Mouse (Mus musculus) embryonic facial prominence, embryonic 14.5 days (tissue): ENCODE measurements around the gene Crlf3. TPM values are rescaled to one million over a fixed set of nuclear protein-coding genes. Genes with fewer than 3 reads are reported as not detected.

Experiments
- ATAC-seq: fragments of 200-750 bp; cut with Nextera tagmentation; 2 replicates; pipeline ENCODE4 v1.8.0; 2017; ENCODE audit warnings: low read depth, moderate number of reproducible peaks, moderate TSS enrichment
- DNase-seq: peaks from one replicate; pipeline ENCODE4 v3.0.0-alpha.2; 2015; ENCODE audit warnings: low spot score
- H3K27ac ChIP-seq: fragments of 300-500 bp; sonication (generic); replicated peaks from 2 replicates; pipeline ENCODE4 v1.5.1; 2014; ENCODE audit warnings: low read depth, mild to moderate bottlenecking, low read length, moderate library complexity
- H3K27me3 ChIP-seq: fragments of 300-500 bp; sonication (generic); replicated peaks from 2 replicates; pipeline ENCODE4 v1.6.1; 2014; ENCODE audit warnings: low read length; ENCODE audit not compliant: control insufficient read depth, insufficient read depth
- H3K36me3 ChIP-seq: fragments of 300-500 bp; sonication (generic); 2 replicates; pipeline ENCODE4 v1.6.1; 2014; ENCODE audit warnings: low read length, mixed read lengths; ENCODE audit not compliant: control insufficient read depth, insufficient read depth
- H3K4me1 ChIP-seq: fragments of 300-500 bp; sonication (generic); 2 replicates; pipeline ENCODE4 v1.6.1; 2014; ENCODE audit warnings: antibody characterized with exemption, low read length; ENCODE audit not compliant: control insufficient read depth, insufficient read depth
- H3K4me2 ChIP-seq: fragments of 300-500 bp; sonication (generic); 2 replicates; pipeline ENCODE4 v1.6.1; 2014; ENCODE audit warnings: low read depth, mild to moderate bottlenecking, low read length, moderate library complexity, mixed read lengths
- H3K4me3 ChIP-seq: fragments of 300-500 bp; sonication (generic); 2 replicates; pipeline ENCODE4 v1.5.1; 2014; ENCODE audit warnings: low read depth, mild to moderate bottlenecking, low read length
- H3K9ac ChIP-seq: fragments of 300-500 bp; sonication (generic); 2 replicates; pipeline ENCODE4 v1.6.1; 2014; ENCODE audit warnings: low read depth, mild to moderate bottlenecking, low read length, moderate library complexity, mixed read lengths
- H3K9me3 ChIP-seq: fragments of 300-500 bp; sonication (generic); 2 replicates; pipeline ENCODE4 v1.6.1; 2016; ENCODE audit warnings: low read length; ENCODE audit not compliant: control insufficient read depth
- WGBS: fragments of 180-500 bp; shearing (Covaris S2); extraction: QIAGEN DNeasy Blood & Tissue Kit; methylation state at CpG from one replicate; pipeline ENCODE4 v1.1.7; 2014; 5-methylcytosine and 5-hydroxymethylcytosine counted together
- polyA plus RNA-seq: library from polyadenylated mRNA; unstranded; fragments of >200 nt; fragmentation: Nextera tagmentation; extraction: Ambion mirVana; gene quantifications from 2 replicates; pipeline ENCODE4 v1.2.1, GENCODE M21; 2014

The Crlf3 gene
- polyA plus RNA-seq, result 39.5 and 40.9 TPM in 2 replicates

DNA sequence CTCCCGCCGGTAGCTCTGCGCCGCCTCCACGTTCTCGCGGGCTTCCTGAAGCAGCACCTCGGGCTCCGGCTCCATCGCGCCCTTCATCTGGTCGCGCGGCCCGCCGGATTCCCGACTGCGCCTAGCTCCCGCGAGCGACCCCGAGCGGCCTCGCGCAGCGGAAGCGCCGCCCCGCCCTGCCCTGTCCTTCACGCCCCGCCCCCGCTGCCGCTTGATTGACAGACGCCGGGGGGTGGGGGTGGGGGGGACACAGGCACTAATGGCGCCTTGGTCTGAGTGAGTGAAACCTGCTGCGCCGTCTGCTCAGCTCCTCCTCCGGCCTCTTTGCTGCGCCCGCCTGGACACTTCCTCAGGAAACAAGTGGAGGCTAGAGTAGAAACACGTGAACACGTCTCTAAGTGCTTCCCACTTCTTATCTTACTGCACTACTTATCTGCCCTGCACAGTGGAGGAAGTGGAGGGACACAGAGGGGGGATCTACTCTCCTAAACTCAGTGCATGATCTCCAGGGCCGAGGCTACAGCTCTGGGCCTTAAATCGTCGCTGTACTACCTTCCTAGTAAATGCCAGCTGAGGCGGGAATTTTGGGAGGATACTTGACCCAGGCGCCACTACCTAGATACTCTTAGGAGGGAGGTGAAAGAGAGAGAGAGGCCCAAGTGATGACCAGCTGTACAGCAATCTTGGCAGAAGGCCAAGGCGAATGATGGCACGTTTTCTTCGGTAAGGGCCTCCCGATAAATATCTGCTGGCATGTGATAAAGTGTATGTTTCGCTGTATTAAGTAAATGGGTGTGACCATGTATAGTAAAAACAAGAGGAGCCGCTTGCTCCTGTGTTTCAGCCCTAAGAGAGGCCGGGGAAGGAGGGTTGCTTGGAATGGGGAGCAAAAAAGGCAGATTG, at the start of gene Crlf3:
Gene Crlf3, minus strand, starts transcription at position 166 of the 903 bp plus-strand sequence.
- WGBS, result 6% methylated on average over 30 of the region's 55 CpGs
- no peaks in the 10 kb centered on the region for H3K27me3 ChIP-seq
- peak within 1 kb of the TSS; percentile 79 for H3K4me2 ChIP-seq
- H3K4me1 ChIP-seq, result peaks cover 15% of the 10 kb centered on the region
- H3K4me3 ChIP-seq, result peak within 1 kb of the TSS; percentile 96
- ATAC-seq (peak; percentile 95), DNase-seq (peak; percentile 95)
- H3K9ac ChIP-seq, result peak within 1 kb of the TSS; percentile 98
- peak within 1 kb of the TSS; percentile 93 for H3K27ac ChIP-seq
- H3K36me3 ChIP-seq, result 0 out of 2 replicates have a peak, but pooled peaks cover 3% of the 10 kb centered on the region
- H3K9me3 ChIP-seq, result no peaks in the 10 kb centered on the region

DNA sequence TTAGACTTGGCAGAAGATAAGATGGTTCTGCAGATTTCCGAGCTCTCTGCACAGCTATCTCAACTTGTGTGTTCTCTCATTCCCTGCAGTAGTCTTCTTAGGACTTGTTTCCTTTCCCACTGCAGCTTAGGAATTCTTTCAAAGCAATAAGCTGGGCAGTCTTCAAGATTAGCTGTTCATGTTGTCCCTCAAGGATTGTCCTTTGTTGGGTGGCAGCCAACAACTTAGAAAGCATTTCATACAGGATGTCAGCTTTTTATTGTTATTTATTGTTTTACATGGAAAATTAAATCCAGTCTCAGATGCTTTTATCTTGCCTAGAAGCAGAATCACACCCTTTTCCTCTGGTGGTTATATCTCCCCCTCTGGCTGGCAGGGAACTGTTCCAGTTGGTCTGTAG, 35.6 kb upstream of the Crlf3 start:
- Histone ChIP-seq H3K27me3 (no peaks in the 10 kb centered on the region), H3K4me2 (no peak overlapping the region), H3K4me3 (no peak overlapping the region), H3K9ac (no peak overlapping the region), H3K36me3 (peaks cover 70% of the 10 kb centered on the region), H3K9me3 (no peaks in the 10 kb centered on the region), H3K4me1 (no peaks in the 10 kb centered on the region), H3K27ac (no peak overlapping the region)
- 93% methylated on average over 1 of the region's 1 CpGs for WGBS
- ATAC-seq, result no peak
- DNase-seq, result no peak

DNA sequence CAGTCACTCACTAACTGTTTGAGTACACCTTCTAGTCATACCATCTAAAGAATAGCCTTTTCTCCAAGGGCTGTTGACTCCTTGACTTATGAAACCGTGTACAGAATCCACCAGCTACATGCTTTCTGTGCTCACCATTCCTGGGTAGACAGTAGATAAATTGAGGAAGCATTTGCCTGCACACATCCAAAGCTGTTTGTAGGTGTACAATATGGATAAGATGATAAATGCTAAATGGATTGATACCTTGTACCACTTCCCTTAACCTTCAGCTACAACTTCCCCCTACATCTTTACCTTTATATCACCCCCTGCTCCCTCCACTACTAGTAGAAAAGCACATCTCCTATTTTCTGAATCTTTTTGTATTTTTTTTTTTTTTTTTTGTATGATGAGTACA, 23.6 kb upstream of the Crlf3 start:
- no peaks in the 10 kb centered on the region for H3K9me3 ChIP-seq
- no peaks in the 10 kb centered on the region for H3K27me3 ChIP-seq
- DNase-seq (no peak), ATAC-seq (no peak)
- H3K4me3 ChIP-seq, result no peak overlapping the region
- H3K4me2 ChIP-seq, result no peak overlapping the region
- no peaks in the 10 kb centered on the region for H3K4me1 ChIP-seq
- 85% methylated on average over 1 of the region's 1 CpGs for WGBS
- H3K36me3 ChIP-seq, result peaks cover 75% of the 10 kb centered on the region
- no peak overlapping the region for H3K9ac ChIP-seq
- no peak overlapping the region for H3K27ac ChIP-seq

DNA sequence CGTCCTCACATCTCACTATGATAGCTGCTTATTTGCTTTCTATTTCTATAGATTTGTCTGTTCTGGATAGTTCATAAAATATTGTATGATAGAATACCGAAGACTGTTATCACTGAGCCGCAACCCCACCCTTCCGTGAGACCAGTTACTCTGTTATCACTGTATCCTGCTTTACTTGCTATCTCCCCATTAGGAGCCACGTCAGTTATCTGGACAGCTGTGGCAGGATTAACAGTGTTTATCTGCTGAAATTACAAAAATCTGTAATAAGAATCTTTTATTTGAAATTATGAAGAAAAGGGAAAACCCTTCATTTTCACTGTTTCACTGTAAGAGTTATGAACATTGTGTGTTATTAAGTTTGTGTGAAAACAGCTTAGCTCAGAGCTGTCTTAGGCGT, 20.5 kb upstream of the Crlf3 start:
- Histone ChIP-seq H3K4me3 (no peak overlapping the region), H3K4me2 (no peak overlapping the region), H3K27ac (no peak overlapping the region), H3K27me3 (no peaks in the 10 kb centered on the region), H3K4me1 (no peaks in the 10 kb centered on the region), H3K9me3 (no peaks in the 10 kb centered on the region), H3K9ac (no peak overlapping the region), H3K36me3 (peaks cover 67% of the 10 kb centered on the region)
- DNase-seq, result no peak
- no peak for ATAC-seq
- 92% methylated on average over 6 of the region's 6 CpGs for WGBS

DNA sequence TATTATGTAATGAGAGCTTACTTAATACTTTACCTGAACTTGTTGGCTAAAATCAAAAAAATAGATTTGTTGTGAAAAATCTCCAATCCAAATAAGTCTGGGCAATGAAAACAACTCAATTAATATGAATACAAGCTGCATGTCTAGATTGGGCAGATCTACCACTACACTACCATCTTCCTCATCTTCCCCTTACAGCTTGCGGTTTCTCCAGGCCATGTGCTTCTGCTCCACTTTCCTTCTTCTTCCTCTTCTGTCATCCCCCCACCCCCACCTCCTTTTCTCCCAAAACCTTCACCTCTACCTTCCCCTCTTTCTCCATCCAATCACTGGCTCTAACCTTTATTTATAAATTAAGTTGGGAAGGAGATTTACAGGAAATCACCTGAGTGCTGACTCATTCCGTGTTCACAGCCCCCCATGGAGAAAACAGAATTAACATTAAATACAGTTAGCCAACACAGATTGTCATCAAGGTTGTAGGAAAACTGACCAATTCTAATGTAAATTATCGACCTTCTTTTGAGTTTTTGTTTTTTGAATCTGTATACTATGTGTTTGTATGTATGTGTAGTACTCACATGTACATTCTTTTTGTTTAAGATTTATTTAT, 17.8 kb upstream of the Crlf3 start:
- Histone ChIP-seq H3K9ac (no peak overlapping the region), H3K9me3 (no peaks in the 10 kb centered on the region), H3K27ac (no peak overlapping the region), H3K27me3 (no peaks in the 10 kb centered on the region), H3K4me1 (no peaks in the 10 kb centered on the region), H3K4me2 (no peak overlapping the region), H3K4me3 (no peak overlapping the region), H3K36me3 (peaks cover 61% of the 10 kb centered on the region)
- DNase-seq (no peak), ATAC-seq (no peak)
- 91% methylated on average over 3 of the region's 3 CpGs for WGBS

DNA sequence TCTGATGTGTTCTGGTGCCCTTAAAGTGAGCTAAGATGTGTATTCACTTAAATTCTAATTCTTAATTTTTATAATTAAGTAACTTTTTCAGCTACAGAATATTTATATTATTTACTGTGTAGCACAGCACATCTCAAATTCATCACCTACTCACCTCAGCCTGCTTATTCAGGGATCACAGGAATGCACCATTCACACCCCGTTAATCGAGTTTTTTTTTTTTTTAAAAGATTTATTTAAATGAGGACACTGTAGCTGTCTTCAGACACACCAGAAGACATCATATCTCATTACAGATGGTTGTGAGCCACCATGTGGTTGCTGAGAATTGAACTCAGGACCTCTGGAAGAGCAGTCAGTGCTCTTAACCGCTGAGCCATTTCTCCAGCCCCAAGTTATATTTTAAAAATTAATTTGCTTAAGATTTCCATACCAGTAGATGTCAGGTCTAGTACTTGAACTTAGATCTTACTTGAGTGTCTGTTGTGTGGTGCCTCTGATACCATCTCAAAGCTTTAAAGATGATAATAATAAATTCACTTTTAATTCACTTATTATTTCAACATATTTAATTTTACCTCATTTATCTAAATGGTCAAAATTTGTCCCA, 9.9 kb upstream of the Crlf3 start:
- peak overlapping the region; percentile 63 for H3K4me2 ChIP-seq
- peak overlapping the region; percentile 83 for H3K4me3 ChIP-seq
- H3K27me3 ChIP-seq, result no peaks in the 10 kb centered on the region
- 69% methylated on average over 3 of the region's 3 CpGs for WGBS
- no peaks in the 10 kb centered on the region for H3K9me3 ChIP-seq
- peak overlapping the region; percentile 95 for H3K9ac ChIP-seq
- 0 out of 2 replicates have a peak, but pooled peaks cover 5% of the 10 kb centered on the region for H3K4me1 ChIP-seq
- DNase-seq, result no peak
- peaks cover 8% of the 10 kb centered on the region for H3K36me3 ChIP-seq
- ATAC-seq, result no peak
- H3K27ac ChIP-seq, result no peak overlapping the region

DNA sequence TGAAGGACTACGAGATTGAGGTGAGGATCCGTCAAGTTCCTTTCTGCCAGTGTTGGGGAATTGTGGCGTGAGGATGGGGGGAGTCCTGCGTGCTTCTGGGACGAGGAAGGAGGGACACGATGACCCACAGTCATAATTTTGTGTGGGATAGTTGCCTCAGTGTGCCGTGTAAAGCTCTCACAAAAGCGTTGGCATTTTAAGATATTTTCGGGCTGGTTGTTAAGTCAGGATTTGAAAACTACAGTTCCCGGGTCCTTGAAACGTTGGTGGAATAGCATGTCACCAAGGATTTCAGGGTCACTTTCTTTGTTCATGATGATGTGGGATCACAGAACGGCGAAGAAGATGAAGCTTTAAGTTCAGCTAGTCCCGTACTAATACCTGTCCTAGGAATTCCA, 9.0 kb upstream of the Crlf3 start:
- no peak; the same call in 1 of the 2 replicates for ATAC-seq

DNA sequence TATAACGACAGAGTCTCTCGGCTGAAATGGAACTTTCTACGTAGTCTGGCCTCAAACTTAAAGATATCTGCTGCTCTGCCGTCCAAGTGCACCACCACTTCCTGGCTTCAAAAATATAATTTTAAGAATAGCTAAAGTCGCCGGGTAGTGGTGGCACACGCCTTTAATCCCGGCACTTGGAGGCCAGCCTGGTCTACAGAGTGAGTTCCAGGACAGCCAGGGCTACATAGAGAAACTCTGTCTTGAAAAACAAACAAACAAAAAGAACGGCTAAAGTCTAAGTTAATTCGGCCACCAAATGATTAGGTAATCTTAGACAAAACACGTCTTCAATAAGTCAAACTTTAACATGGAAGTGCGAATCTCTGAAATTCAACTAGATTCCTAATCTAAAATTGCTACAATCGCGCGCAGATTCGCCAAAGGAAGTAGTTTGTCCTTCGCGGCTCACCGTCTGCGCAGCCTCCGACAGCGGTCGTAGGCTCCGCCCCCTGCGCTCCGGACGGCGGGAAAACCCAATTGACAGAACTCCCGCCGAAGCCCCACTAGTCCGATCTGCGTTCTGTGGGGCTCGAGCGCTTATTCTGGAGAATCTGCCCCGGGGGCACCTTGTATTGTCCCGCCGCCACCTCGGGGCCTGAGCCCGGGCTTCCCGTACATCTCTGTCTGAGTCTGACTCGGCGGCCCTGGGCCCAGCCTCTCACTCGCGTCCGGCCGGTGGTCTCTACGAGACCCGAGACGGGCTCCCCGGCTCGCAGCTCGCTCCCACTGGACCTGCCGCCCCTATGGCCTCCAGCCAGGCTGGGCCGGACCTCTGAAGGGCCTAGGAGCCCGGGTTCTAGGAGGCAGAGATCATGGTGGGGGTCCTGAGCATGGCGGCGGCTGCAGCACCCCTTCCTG, 8.4 kb upstream of the Crlf3 start, which contains the start of gene Atad5:
Gene Atad5, plus strand, starts transcription at position 484 of the 900 bp plus-strand sequence.
- Histone ChIP-seq H3K9me3 (no peaks in the 10 kb centered on the region), H3K4me1 (0 out of 2 replicates have a peak, but pooled peaks cover 5% of the 10 kb centered on the region), H3K4me2 (peak within 1 kb of the TSS; percentile 63), H3K27me3 (no peaks in the 10 kb centered on the region), H3K27ac (peak within 1 kb of the TSS; percentile 61), H3K9ac (peak within 1 kb of the TSS; percentile 95), H3K4me3 (peak within 1 kb of the TSS; percentile 83), H3K36me3 (no peaks in the 10 kb centered on the region)
- DNase-seq (peak; percentile 93), ATAC-seq (peak; percentile 84; the same call in 1 of the 2 replicates)
- WGBS, result 6% methylated on average over 48 of the region's 57 CpGs

More for the DNA sequence above, 9.0 kb upstream of the Crlf3 start:
- H3K27ac ChIP-seq, result peak overlapping the region; percentile 61
- peak overlapping the region; percentile 95 for H3K9ac ChIP-seq
- under 1% methylated on average over 14 of the region's 14 CpGs for WGBS
- peak overlapping the region; percentile 63 for H3K4me2 ChIP-seq
- DNase-seq, result no peak
- peak overlapping the region; percentile 83 for H3K4me3 ChIP-seq
- H3K27me3 ChIP-seq, result no peaks in the 10 kb centered on the region
- no peaks in the 10 kb centered on the region for H3K36me3 ChIP-seq
- H3K4me1 ChIP-seq, result 0 out of 2 replicates have a peak, but pooled peaks cover 5% of the 10 kb centered on the region
- H3K9me3 ChIP-seq, result no peaks in the 10 kb centered on the region
